Mouse (Mus musculus) lung, adult 2 months (tissue): Measurements from ENCODE around the gene Far2. TPM values are rescaled to one million over a fixed set of nuclear protein-coding genes. Genes with fewer than 3 reads are reported as not detected.

Experiments
- DNase-seq: peaks from one replicate; pipeline ENCODE4 v3.0.0; 2022
- H3K4me1 ChIP-seq: fragments of 200-500 bp; 2 replicates; pipeline ENCODE4 v1.6.1; 2011; ENCODE audit warnings: low read length; ENCODE audit not compliant: control insufficient read depth, insufficient read depth
- H3K4me3 ChIP-seq: fragments of 200-500 bp; replicated peaks from 2 replicates; pipeline ENCODE3; 2011; ENCODE audit warnings: low read depth, mild to moderate bottlenecking, control low read depth, low read length; ENCODE audit errors: extremely low read depth
- CTCF ChIP-seq: fragments of 200-500 bp; IDR thresholded peaks from 2 replicates; pipeline ENCODE4 v1.5.1; 2011; ENCODE audit warnings: mild to moderate bottlenecking, low read length, control low read depth; ENCODE audit not compliant: insufficient read depth
- POLR2A ChIP-seq: fragments of 200-500 bp; IDR thresholded peaks from 2 replicates; pipeline ENCODE4 v1.6.1; 2011; ENCODE audit warnings: low read depth, mild to moderate bottlenecking, control low read depth, low read length, borderline replicate concordance; ENCODE audit errors: extremely low read depth
- WGBS: fragments of 180-500 bp; shearing (Covaris S2); methylation state at CpG from one replicate; pipeline ENCODE4 v1.1.7; 2018; 5-methylcytosine and 5-hydroxymethylcytosine counted together
- polyA plus RNA-seq: library from polyadenylated mRNA; depleted of rRNA; stranded (reverse); fragments of >200 nt; gene quantifications from 2 replicates; pipeline ENCODE4 v1.2.3, GENCODE M21; 2012; rRNA removed

The Far2 gene
- 0.49 TPM in 1 of 2 replicates, not detected in the other for polyA plus RNA-seq

GRCm38 (mm10) chr6:148046881-148047649, at the start of gene Far2:
Far2 (plus strand) TSS chr6:148047259.
- TF ChIP-seq CTCF (no peak), POLR2A (no peak)
- DNase-seq = no peak
- Histone ChIP-seq H3K4me1 (no peaks in the 10 kb centered on the region), H3K4me3 (no peak within 1 kb of the TSS)
- WGBS = 6% methylated on average over 34 of the region's 34 CpGs

- H3K4me3 ChIP-seq = no peak overlapping the region
- TF ChIP-seq POLR2A (no peak), CTCF (no peak)
- no peak for DNase-seq
- no peaks in the 10 kb centered on the region for H3K4me1 ChIP-seq
- WGBS = 81% methylated on average over 2 of the region's 2 CpGs
These were observed 46.6 kb upstream of the Far2 start for GRCm38 (mm10) chr6:148000483-148000882.

- Histone ChIP-seq H3K4me1 (no peaks in the 10 kb centered on the region), H3K4me3 (no peak overlapping the region)
- WGBS = 27% methylated on average over 3 of the region's 3 CpGs
- no peak for TF ChIP-seq POLR2A
- no peak for TF ChIP-seq CTCF
- no peak for DNase-seq
These were observed 46.0 kb upstream of the Far2 start for GRCm38 (mm10) chr6:148001071-148001470.

GRCm38 (mm10) chr6:148006118-148006837, 40.8 kb upstream of the Far2 start:
- 53% methylated on average over 11 of the region's 11 CpGs for WGBS
- TF ChIP-seq CTCF (0 out of 2 replicates have a peak, but pooled peaks have one; percentile 1), POLR2A (no peak)
- DNase-seq = no peak
- Histone ChIP-seq H3K4me1 (no peaks in the 10 kb centered on the region), H3K4me3 (no peak overlapping the region)

GRCm38 (mm10) chr6:148040759-148041158, 6.3 kb upstream of the Far2 start:
- WGBS = 86% methylated on average over 1 of the region's 1 CpGs
- Histone ChIP-seq H3K4me3 (no peak overlapping the region), H3K4me1 (no peaks in the 10 kb centered on the region)
- TF ChIP-seq POLR2A = no peak
- no peak for TF ChIP-seq CTCF
- no peak for DNase-seq

- Histone ChIP-seq H3K4me1 (no peaks in the 10 kb centered on the region), H3K4me3 (no peak overlapping the region)
- DNase-seq = no peak
- TF ChIP-seq CTCF = no peak
- TF ChIP-seq POLR2A = no peak
These were observed 560 bp downstream of the Far2 start for GRCm38 (mm10) chr6:148047650-148047988.

GRCm38 (mm10) chr6:148063131-148063530, 16.1 kb downstream of the Far2 start:
- Histone ChIP-seq H3K4me1 (no peaks in the 10 kb centered on the region), H3K4me3 (no peak overlapping the region)
- WGBS = 70% methylated on average over 3 of the region's 3 CpGs
- TF ChIP-seq CTCF = no peak
- no peak for TF ChIP-seq POLR2A
- DNase-seq = no peak

GRCm38 (mm10) chr6:148066267-148066666, 19.2 kb downstream of the Far2 start:
- TF ChIP-seq CTCF = no peak
- TF ChIP-seq POLR2A = no peak
- no peaks in the 10 kb centered on the region for H3K4me1 ChIP-seq
- DNase-seq = no peak
- H3K4me3 ChIP-seq = no peak overlapping the region
- 55% methylated on average over 5 of the region's 5 CpGs for WGBS

GRCm38 (mm10) chr6:148068786-148069185, 21.7 kb downstream of the Far2 start:
- WGBS = 71% methylated on average over 4 of the region's 4 CpGs
- TF ChIP-seq POLR2A (no peak), CTCF (no peak)
- no peak for DNase-seq
- Histone ChIP-seq H3K4me3 (no peak overlapping the region), H3K4me1 (no peaks in the 10 kb centered on the region)

- no peaks in the 10 kb centered on the region for H3K4me1 ChIP-seq
- DNase-seq = no peak
- no peak overlapping the region for H3K4me3 ChIP-seq
- WGBS = 80% methylated on average over 3 of the region's 3 CpGs
- no peak for TF ChIP-seq POLR2A
- no peak for TF ChIP-seq CTCF
These were observed 26.5 kb downstream of the Far2 start for GRCm38 (mm10) chr6:148073599-148073998.
